Mouse (Mus musculus) heart, adult 2 months (tissue): Measurements from ENCODE around the gene Chl1.

Source experiments
- CTCF ChIP-seq: fragments of 200-600 bp; IDR thresholded peaks from 2 replicates; pipeline ENCODE4 v1.8.1; 2022; ENCODE audit warnings: antibody characterized with exemption, mild to moderate bottlenecking, moderate library complexity
- POLR2A ChIP-seq: fragments of 200-500 bp; IDR thresholded peaks from 2 replicates; pipeline ENCODE4 v1.6.1; 2011; ENCODE audit warnings: mild to moderate bottlenecking, low read depth, low read length, control low read depth; ENCODE audit not compliant: insufficient read depth

DNA sequence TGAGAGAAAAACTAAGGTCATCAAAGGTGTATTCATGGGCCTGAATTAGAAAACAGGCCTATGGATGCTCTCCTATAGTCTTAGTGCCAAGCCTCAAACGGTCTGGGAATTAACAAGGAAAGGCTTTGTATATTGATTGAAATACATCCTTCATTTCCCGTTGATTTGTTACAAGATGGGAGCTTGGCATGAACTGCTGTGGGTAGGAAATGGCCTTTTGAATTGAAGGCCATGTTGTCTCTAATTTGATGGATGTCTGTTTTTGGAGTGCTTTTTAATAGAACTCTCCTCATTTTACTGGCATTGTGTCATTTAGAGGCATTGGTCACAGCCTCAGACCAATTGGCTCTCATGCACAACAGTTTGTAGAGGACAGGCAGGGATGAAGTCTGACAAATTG is 49.0 kb downstream of the Chl1 start:
- TF ChIP-seq CTCF (no peak), POLR2A (no peak)
